Mouse (Mus musculus) left cerebral cortex, adult 2 months (tissue): ENCODE data around the gene Id2. TPM values are rescaled to one million over a fixed set of nuclear protein-coding genes. Genes with fewer than 3 reads are reported as not detected.

Experiments
- DNase-seq, 2 experiments: peaks; one replicate each; pipeline ENCODE4 v3.0.0; 2021 to 2022; ENCODE audit warnings: low spot score in 2 of 2, mixed read lengths in 1 of 2; ENCODE audit errors: extremely low spot score in 1 of 2
- H3K27ac ChIP-seq: fragments of 200-600 bp; 2 replicates; pipeline ENCODE4 v1.8.1; 2022
- H3K4me3 ChIP-seq: fragments of 200-600 bp; 2 replicates; pipeline ENCODE4 v1.8.1; 2022
- CTCF ChIP-seq: fragments of 200-600 bp; IDR thresholded peaks from 2 replicates; pipeline ENCODE4 v1.8.1; 2022; ENCODE audit warnings: antibody characterized with exemption, mild to moderate bottlenecking, moderate library complexity
- intact Hi-C: fragments of 180-260 bp; cut with DNase I; formaldehyde crosslinking; loops from one replicate; pipeline ENCODE4 v1.15.1; 2025
- total RNA-seq, 2 experiments: library from RNA; stranded (reverse); gene quantifications; 2 replicates each; pipeline ENCODE4 v1.2.3; 2021

Gene Id2
- total RNA-seq, 2 experiments from 2014 or later = 140 to 167 TPM

- Histone ChIP-seq H3K27ac (peak overlapping the region; percentile 44; the same call in 1 of the 2 replicates), H3K4me3 (no peak overlapping the region)
- TF ChIP-seq CTCF = no peak
- DNase-seq = no peak
- intact Hi-C loops = no loop called here
These were observed 7.0 kb upstream of the Id2 start for GRCm38 (mm10) chr12:25103911-25104310.

GRCm38 (mm10) chr12:25101389-25101788, 4.4 kb upstream of the Id2 start:
- no peak for TF ChIP-seq CTCF
- H3K27ac ChIP-seq = no peak overlapping the region
- intact Hi-C loops = loop anchor here (2.0 kb wide), 1 partner anchor 139 kb away; no protein-coding TSS in a partner anchor
- no peak for DNase-seq
- H3K4me3 ChIP-seq = no peak overlapping the region

GRCm38 (mm10) chr12:25100411-25101217, 3.7 kb upstream of the Id2 start:
- Histone ChIP-seq H3K4me3 (peak overlapping the region; percentile 73), H3K27ac (peak overlapping the region; percentile 95)
- TF ChIP-seq CTCF = peak; percentile 4; the same call in 1 of the 2 replicates
- intact Hi-C loops = loop anchor here (2.0 kb wide), 1 partner anchor 140 kb away; no protein-coding TSS in a partner anchor
- DNase-seq = peak; percentile 45 to 60

- intact Hi-C loops = loop anchor here (2.0 to 10.0 kb wide), 10 partner anchors 61 to 993 kb away; no protein-coding TSS in a partner anchor
- no peak for TF ChIP-seq CTCF
- Histone ChIP-seq H3K27ac (peak overlapping the region; percentile 95), H3K4me3 (peak overlapping the region; percentile 73)
- DNase-seq = peak in 1 of 2 experiments; percentile 35
These were observed 2.8 kb upstream of the Id2 start for GRCm38 (mm10) chr12:25099563-25100408.

- H3K27ac ChIP-seq = peak overlapping the region; percentile 95
- DNase-seq = no peak
- intact Hi-C loops = loop anchor here (2.0 to 10.0 kb wide), 9 partner anchors 62 to 993 kb away; no protein-coding TSS in a partner anchor
- TF ChIP-seq CTCF = no peak
- H3K4me3 ChIP-seq = peak overlapping the region; percentile 73
These were observed 2.3 kb upstream of the Id2 start for GRCm38 (mm10) chr12:25099313-25099562.

- no peak for TF ChIP-seq CTCF
- intact Hi-C loops = loop anchor here (2.0 to 10.0 kb wide), 9 partner anchors 62 to 994 kb away; no protein-coding TSS in a partner anchor
- Histone ChIP-seq H3K4me3 (peak overlapping the region; percentile 73), H3K27ac (peak overlapping the region; percentile 95)
- peak; percentile 90 for DNase-seq
These were observed 1.8 kb upstream of the Id2 start for GRCm38 (mm10) chr12:25098561-25099312.

- no peak for DNase-seq
- peak overlapping the region; percentile 95 for H3K27ac ChIP-seq
- intact Hi-C loops = loop anchor here (2.0 to 10.0 kb wide), 9 partner anchors 63 to 994 kb away; no protein-coding TSS in a partner anchor
- peak overlapping the region; percentile 73 for H3K4me3 ChIP-seq
- no peak for TF ChIP-seq CTCF
These were observed 1.2 kb upstream of the Id2 start for GRCm38 (mm10) chr12:25098161-25098550.

- no peak for TF ChIP-seq CTCF
These were observed 545 bp upstream of the Id2 start for GRCm38 (mm10) chr12:25097210-25098160.

GRCm38 (mm10) chr12:25096640-25097051, 294 bp downstream of the Id2 start:
- no peak for TF ChIP-seq CTCF
- DNase-seq = no peak
- H3K4me3 ChIP-seq = peak overlapping the region; percentile 65
- H3K27ac ChIP-seq = peak overlapping the region; percentile 80
- intact Hi-C loops = loop anchor here (5.0 to 10.0 kb wide), 7 partner anchors 246 to 996 kb away; no protein-coding TSS in a partner anchor

More at GRCm38 (mm10) chr12:25097210-25098160, 545 bp upstream of the Id2 start:
- DNase-seq = peak in 1 of 2 experiments; percentile 38
- intact Hi-C loops = loop anchor here (2.0 to 10.0 kb wide), 9 partner anchors 63 to 995 kb away; no protein-coding TSS in a partner anchor
- peak overlapping the region; percentile 80 for H3K27ac ChIP-seq
- peak overlapping the region; percentile 73 for H3K4me3 ChIP-seq
